Mouse (Mus musculus): Measurements from ENCODE around the gene Ptprm. TPM values are rescaled to one million over a fixed set of nuclear protein-coding genes. Genes with fewer than 3 reads are reported as not detected.

The Ptprm gene
- polyA plus RNA-seq, 1 experiment = 20.1 TPM

DNA sequence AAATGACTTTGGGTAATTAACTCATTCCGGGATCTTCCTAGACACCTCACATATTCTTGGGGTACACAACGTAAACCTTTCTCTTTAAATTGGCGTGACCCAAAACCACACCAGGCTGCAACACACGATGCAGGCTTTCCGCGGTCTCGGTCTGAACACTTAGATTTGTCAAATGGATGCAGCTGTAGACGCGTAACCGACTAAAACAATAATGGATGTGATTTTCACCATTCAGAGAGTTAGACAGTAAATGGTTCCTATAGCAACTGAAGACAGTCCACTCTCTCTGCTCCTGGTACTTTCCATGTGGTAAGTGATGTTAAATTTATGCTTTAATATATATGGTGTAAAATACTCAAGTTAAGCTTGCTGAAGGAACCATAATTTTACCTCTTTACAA, 300.1 kb downstream of the Ptprm start:
- no peak for TF ChIP-seq CTCF (IDR thresholded peaks at IDR 0.05; ENCODE audit: borderline replicate concordance, extremely low read depth, insufficient read depth, insufficient read length)
- no peak for TF ChIP-seq POLR2A (IDR thresholded peaks at IDR 0.05; ENCODE audit: borderline replicate concordance, extremely low read depth, insufficient read depth, insufficient read length, poor library complexity, severe bottlenecking)
- DNase-seq (ENCODE audit: low read depth) = peak; percentile 53

GRCm38 (mm10) chr17:67052624-67053314, 301.5 kb downstream of the Ptprm start:
- TF ChIP-seq POLR2A (IDR thresholded peaks at IDR 0.05; ENCODE audit: borderline replicate concordance, extremely low read depth, insufficient read depth, insufficient read length, poor library complexity, severe bottlenecking) = no peak
- TF ChIP-seq CTCF (IDR thresholded peaks at IDR 0.05; ENCODE audit: borderline replicate concordance, extremely low read depth, insufficient read depth, insufficient read length) = no peak
- DNase-seq (ENCODE audit: low read depth) = peak; percentile 52

DNA sequence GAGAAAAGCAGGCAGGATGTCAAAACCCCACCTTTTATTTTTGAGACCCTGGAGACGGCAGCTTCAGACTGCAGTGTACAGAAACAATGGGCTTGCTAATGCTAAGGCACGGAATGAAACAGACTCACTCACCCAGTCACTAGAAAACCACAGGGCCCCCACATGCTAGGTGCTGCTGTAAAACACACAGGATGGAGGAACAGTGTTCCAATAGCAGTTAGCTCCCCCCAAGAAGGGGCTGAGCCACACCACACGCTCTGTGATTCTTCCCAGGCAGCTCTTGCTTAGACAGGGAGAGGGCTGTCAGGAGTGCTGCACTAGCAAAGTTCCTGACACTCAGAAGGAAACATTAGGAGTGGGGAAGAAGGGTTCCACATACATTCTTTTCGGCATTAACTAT, 306.6 kb downstream of the Ptprm start:
- TF ChIP-seq POLR2A (IDR thresholded peaks at IDR 0.05; ENCODE audit: borderline replicate concordance, extremely low read depth, insufficient read depth, insufficient read length, poor library complexity, severe bottlenecking) (no peak), CTCF (IDR thresholded peaks at IDR 0.05; ENCODE audit: borderline replicate concordance, extremely low read depth, insufficient read depth, insufficient read length) (no peak)
- peak; percentile 64 for DNase-seq (ENCODE audit: low read depth)

GRCm38 (mm10) chr17:67038558-67038957, 315.7 kb downstream of the Ptprm start:
- TF ChIP-seq POLR2A (IDR thresholded peaks at IDR 0.05; ENCODE audit: borderline replicate concordance, extremely low read depth, insufficient read depth, insufficient read length, poor library complexity, severe bottlenecking) = no peak
- TF ChIP-seq CTCF (IDR thresholded peaks at IDR 0.05; ENCODE audit: borderline replicate concordance, extremely low read depth, insufficient read depth, insufficient read length) = no peak
- DNase-seq (ENCODE audit: low read depth) = no peak

- DNase-seq (ENCODE audit: low read depth) = no peak
- TF ChIP-seq POLR2A (IDR thresholded peaks at IDR 0.05; ENCODE audit: borderline replicate concordance, extremely low read depth, insufficient read depth, insufficient read length, poor library complexity, severe bottlenecking) = no peak
- no peak for TF ChIP-seq CTCF (IDR thresholded peaks at IDR 0.05; ENCODE audit: borderline replicate concordance, extremely low read depth, insufficient read depth, insufficient read length)
Measured at GRCm38 (mm10) chr17:67033547-67033946, 320.7 kb downstream of the Ptprm start.

GRCm38 (mm10) chr17:67032021-67032420, 322.2 kb downstream of the Ptprm start:
- no peak for DNase-seq (ENCODE audit: low read depth)
- TF ChIP-seq CTCF (IDR thresholded peaks at IDR 0.05; ENCODE audit: borderline replicate concordance, extremely low read depth, insufficient read depth, insufficient read length) (no peak), POLR2A (IDR thresholded peaks at IDR 0.05; ENCODE audit: borderline replicate concordance, extremely low read depth, insufficient read depth, insufficient read length, poor library complexity, severe bottlenecking) (no peak)

DNA sequence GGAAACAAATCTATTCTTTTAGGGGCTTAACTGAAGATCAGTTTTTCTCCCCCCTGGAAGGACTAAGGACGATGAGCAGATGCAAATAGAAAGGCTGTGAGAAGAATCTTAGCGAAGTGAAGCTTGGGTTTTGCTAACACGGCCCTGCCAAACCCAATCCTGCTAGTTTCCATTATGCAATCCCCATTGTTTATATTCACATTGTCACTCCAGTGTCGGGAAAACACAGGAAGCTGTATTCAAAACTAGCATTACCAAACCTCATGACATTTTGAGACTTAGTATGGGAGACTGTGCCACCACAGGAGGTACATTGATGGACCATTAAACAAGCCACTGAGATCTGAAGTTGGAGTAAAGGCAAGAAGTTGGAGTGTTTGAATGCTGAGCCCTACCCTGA, 322.9 kb downstream of the Ptprm start:
- TF ChIP-seq POLR2A (IDR thresholded peaks at IDR 0.05; ENCODE audit: borderline replicate concordance, extremely low read depth, insufficient read depth, insufficient read length, poor library complexity, severe bottlenecking) = no peak
- no peak for TF ChIP-seq CTCF (IDR thresholded peaks at IDR 0.05; ENCODE audit: borderline replicate concordance, extremely low read depth, insufficient read depth, insufficient read length)
- DNase-seq (ENCODE audit: low read depth) = no peak

DNA sequence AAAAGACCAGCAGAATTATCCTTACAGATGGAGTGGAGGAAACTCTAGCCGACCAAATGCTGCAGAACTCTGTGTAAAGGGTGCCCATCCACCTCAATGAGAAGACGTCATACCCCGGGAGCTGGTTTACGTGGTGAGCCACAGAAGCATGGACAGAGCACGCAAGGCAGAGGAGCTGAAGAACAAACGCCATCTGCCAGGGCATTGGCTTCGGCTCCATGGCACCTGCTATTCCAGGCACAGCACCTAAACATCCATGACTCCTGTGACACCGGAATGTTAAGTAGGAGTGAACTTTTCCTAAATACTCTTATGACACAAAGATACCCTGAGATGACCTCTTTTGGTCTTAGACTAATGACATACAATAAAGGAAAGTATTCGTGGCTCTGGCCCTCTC, 327.0 kb downstream of the Ptprm start:
- DNase-seq (ENCODE audit: low read depth) = no peak
- TF ChIP-seq CTCF (IDR thresholded peaks at IDR 0.05; ENCODE audit: borderline replicate concordance, extremely low read depth, insufficient read depth, insufficient read length) (no peak), POLR2A (IDR thresholded peaks at IDR 0.05; ENCODE audit: borderline replicate concordance, extremely low read depth, insufficient read depth, insufficient read length, poor library complexity, severe bottlenecking) (no peak)

DNA sequence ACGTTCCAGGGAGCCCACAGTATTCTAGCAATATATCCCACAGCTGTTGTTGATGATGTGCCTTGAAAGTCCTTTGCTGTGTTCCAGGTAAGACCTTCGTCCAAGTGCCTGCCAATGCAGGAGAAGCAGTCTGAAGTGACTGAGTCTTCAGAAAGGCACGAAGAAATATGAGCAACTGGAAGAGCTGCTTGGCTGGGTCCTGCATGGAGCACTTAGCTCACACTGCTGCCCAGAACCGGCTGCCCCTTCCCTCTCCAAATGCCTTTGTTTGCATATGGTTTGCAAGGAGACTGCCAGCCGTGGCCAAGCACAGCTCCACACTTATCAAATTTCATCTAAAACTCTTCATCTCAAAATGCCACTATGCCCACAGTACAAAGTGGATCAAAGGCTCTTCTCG, 337.8 kb downstream of the Ptprm start:
- no peak for DNase-seq (ENCODE audit: low read depth)
- TF ChIP-seq CTCF (IDR thresholded peaks at IDR 0.05; ENCODE audit: borderline replicate concordance, extremely low read depth, insufficient read depth, insufficient read length) (no peak), POLR2A (IDR thresholded peaks at IDR 0.05; ENCODE audit: borderline replicate concordance, extremely low read depth, insufficient read depth, insufficient read length, poor library complexity, severe bottlenecking) (no peak)

DNA sequence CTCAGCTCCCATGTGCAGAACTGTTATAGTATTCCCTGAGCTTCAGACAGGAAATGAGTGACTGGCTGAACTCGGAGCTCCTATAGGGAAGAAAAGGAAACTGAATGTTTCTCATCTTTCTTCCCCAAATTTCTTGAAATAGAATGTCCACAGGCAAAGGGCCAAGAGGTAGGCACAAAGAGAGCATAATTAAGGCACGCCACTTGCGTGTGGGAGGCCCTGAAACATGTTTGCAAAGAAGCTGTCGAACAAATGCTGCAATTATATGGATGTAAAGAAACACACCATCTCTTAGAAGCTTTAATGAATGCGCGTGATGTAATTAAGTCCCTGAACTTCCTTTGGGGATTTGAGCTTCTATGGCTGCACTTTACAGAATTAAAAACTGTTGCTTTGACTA, 341.0 kb downstream of the Ptprm start:
- TF ChIP-seq CTCF (IDR thresholded peaks at IDR 0.05; ENCODE audit: borderline replicate concordance, extremely low read depth, insufficient read depth, insufficient read length) = no peak
- no peak for TF ChIP-seq POLR2A (IDR thresholded peaks at IDR 0.05; ENCODE audit: borderline replicate concordance, extremely low read depth, insufficient read depth, insufficient read length, poor library complexity, severe bottlenecking)
- DNase-seq (ENCODE audit: low read depth) = peak; percentile 74

DNA sequence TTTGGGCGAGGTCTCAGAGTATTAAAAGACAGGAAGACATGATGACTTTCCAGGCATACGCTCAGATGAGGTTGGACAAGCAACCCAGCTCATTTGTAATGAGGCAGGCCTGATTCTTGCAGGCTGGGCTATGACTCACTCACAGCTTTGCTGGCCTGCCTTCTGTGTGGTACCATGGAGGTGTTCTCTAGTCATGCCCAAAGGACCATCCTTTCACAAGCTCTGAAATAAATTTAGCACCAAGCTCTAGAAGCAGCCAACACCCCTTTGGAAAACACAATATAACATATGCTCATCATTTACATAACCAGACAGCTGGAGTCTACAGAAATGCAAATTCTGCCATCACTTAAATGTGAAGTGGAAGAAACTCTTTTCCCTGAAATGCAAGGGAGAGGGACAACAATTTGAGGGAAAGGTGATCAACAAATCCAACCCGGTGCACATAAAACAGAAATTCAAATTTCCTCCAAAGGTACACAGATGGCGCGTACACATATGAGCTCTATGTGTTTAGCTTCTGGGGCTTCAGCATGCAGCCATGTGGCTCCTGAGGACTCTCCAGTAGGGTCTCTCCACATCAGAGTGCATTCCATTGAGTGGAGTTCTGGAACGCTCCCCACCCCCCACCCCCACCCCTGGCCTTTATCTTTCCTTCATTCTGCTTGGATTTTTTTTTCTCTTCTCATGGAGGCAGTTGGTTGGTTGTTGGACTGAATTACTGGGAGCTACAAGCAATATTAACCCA, 342.2 kb downstream of the Ptprm start:
- TF ChIP-seq CTCF (IDR thresholded peaks at IDR 0.05; ENCODE audit: borderline replicate concordance, extremely low read depth, insufficient read depth, insufficient read length) = no peak
- TF ChIP-seq POLR2A (IDR thresholded peaks at IDR 0.05; ENCODE audit: borderline replicate concordance, extremely low read depth, insufficient read depth, insufficient read length, poor library complexity, severe bottlenecking) = no peak
- DNase-seq (ENCODE audit: low read depth) = peak; percentile 85

DNA sequence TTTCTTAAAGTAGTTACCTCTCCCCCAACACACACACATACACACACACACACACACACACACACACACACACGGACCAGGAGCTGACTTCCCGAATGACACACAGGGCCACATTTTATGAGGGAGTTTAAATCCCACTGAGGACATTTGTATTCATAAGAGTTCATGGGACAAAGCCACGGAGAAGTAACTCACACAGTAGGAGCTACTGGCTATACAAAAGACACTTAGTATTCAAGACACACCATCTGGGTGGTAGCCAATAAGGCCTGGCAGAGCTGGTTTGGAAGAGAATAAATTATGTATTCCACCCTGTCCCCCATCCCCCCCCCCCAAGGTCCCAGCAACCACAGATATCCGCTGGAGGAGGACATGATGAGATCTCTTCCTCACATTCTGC, 344.1 kb downstream of the Ptprm start:
- peak; percentile 76 for DNase-seq (ENCODE audit: low read depth)
- TF ChIP-seq CTCF (IDR thresholded peaks at IDR 0.05; ENCODE audit: borderline replicate concordance, extremely low read depth, insufficient read depth, insufficient read length) = no peak

All from brain, embryonic 14.5 days (tissue).